Mouse (Mus musculus): ENCODE measurements at regions not wholly inside any gene's neighbourhood (a gene's known extent, or its start where the extent isn't known, plus 50 kb on each side); places are given as distances from the start of the nearest gene placed in this dataset.

DNA sequence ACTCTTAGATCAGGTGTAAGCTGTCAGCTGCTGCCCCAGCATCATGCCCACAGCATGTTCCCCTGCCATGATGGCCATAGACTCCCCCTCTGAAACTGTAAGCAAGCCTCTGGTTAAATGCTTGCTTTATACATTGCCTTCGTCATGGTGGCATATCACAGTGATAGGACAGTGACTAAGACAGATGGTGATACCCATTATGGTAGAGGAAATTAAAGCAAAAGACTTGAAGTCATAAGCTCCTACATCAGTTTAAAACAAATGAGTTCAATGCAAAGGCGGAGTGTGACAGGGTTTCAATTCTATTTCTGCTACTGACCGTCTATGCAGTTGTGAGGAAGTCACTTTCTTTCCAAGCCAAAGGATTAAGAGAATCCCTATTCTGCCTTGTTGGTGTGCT, 204.9 kb downstream of the Rps15a start:
- ATAC-seq (replicated peaks in 1 of 2; ENCODE audit: insufficient read depth in 1 of 2, low FRiP score in 2 of 2, low TSS enrichment in 1 of 2, low read depth in 1 of 2, poor library complexity in 2 of 2, severe bottlenecking in 2 of 2), result no peak

GRCm38 (mm10) chr7:117896528-117896927, 219.5 kb downstream of the Rps15a start:
- ATAC-seq (replicated peaks in 1 of 2; ENCODE audit: insufficient read depth in 1 of 2, low FRiP score in 2 of 2, low TSS enrichment in 1 of 2, low read depth in 1 of 2, poor library complexity in 2 of 2, severe bottlenecking in 2 of 2), result peak; percentile 76 to 88; a peak in 3 of 4 replicates

DNA sequence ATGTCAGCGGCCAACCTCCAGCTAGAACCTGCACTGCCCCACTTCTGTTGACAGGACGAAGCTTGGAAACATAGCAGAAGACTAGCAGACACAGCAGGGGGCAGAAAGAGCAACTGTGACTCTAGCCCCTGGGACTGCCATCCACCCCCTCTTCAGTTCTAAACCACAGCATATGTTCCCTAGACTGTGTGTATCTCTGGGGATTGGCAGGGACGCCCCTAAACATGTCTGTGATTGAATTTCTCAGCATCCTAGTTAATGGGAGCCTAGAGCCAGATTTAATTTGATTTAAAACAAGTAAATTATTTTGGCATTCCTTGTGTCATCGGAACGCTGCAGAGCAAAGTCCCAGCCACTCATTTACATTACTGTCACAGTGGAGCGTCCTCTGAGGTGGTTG, 228.7 kb downstream of the Rps15a start:
- no peak for ATAC-seq (replicated peaks in 1 of 2; ENCODE audit: insufficient read depth in 1 of 2, low FRiP score in 2 of 2, low TSS enrichment in 1 of 2, low read depth in 1 of 2, poor library complexity in 2 of 2, severe bottlenecking in 2 of 2)

GRCm38 (mm10) chr7:117882803-117883202, 233.2 kb downstream of the Rps15a start:
- peak; percentile 86 to 92 for ATAC-seq (replicated peaks in 1 of 2; ENCODE audit: insufficient read depth in 1 of 2, low FRiP score in 2 of 2, low TSS enrichment in 1 of 2, low read depth in 1 of 2, poor library complexity in 2 of 2, severe bottlenecking in 2 of 2)

DNA sequence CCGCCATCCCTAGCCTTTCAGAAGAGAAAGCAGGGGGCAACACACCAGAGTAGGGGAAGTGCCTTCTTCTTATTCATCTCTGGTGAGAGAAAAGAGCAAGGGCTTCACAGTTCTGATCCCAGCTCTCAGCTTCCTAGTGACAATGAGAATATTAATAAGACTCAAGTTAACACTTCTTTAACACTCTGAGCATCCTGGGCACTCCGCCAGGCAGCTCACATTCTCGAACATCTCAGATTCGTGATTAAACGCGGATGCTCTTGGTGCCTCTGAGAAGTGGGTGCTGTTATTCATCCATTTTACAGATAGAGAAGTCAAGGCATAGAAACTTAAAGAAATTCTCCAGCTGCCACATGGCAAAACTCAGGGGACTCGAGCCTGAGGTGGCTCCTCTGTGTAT, 237.1 kb downstream of the Rps15a start:
- no peak for ATAC-seq (replicated peaks in 1 of 2; ENCODE audit: insufficient read depth in 1 of 2, low FRiP score in 2 of 2, low TSS enrichment in 1 of 2, low read depth in 1 of 2, poor library complexity in 2 of 2, severe bottlenecking in 2 of 2)

DNA sequence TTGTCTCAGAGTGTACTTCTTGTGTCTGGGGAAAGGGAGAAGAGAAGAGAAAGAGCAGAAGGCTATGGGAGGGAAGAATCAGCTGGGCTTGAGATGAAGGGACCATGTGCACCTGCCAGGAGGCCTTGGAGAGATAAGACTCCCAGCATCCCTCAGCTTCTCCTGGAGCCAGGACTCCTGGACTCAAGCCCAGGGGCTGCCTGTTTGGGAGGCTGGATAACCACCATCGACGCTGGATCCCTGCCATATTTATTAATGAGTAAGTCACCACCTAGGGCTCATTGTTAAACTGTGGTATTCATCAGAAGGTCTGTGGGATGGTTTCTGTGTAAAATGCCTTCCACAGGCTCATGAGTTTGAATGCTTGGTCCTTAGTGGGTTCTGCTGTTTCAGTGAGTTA, 240.7 kb downstream of the Rps15a start:
- ATAC-seq (replicated peaks in 1 of 2; ENCODE audit: insufficient read depth in 1 of 2, low FRiP score in 2 of 2, low TSS enrichment in 1 of 2, low read depth in 1 of 2, poor library complexity in 2 of 2, severe bottlenecking in 2 of 2), result no peak

DNA sequence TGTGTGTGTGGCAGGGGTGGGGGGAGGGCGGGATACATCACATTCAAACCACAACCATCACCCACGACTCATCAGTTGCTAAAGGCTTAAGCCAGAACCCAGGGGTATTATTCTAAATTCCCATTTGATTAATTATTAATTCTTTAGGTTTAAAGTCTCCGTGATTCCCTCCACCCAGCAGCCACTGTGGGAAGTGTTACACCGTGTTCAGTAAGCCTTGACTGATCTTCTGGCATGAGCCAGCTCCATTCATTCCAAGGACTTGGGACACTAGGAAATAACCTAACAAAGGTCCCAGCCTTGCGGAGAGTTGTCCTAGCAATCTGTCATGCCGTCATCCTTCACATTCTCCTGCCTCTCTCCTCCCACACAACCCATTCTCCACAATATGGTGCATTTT, 256.6 kb downstream of the Rps15a start:
- ATAC-seq (replicated peaks in 1 of 2; ENCODE audit: insufficient read depth in 1 of 2, low FRiP score in 2 of 2, low TSS enrichment in 1 of 2, low read depth in 1 of 2, poor library complexity in 2 of 2, severe bottlenecking in 2 of 2), result no peak

- no peak for ATAC-seq (replicated peaks in 1 of 2; ENCODE audit: insufficient read depth in 1 of 2, low FRiP score in 2 of 2, low TSS enrichment in 1 of 2, low read depth in 1 of 2, poor library complexity in 2 of 2, severe bottlenecking in 2 of 2)
Observed at GRCm38 (mm10) chr7:117855955-117856354, 260.0 kb downstream of the Rps15a start.

DNA sequence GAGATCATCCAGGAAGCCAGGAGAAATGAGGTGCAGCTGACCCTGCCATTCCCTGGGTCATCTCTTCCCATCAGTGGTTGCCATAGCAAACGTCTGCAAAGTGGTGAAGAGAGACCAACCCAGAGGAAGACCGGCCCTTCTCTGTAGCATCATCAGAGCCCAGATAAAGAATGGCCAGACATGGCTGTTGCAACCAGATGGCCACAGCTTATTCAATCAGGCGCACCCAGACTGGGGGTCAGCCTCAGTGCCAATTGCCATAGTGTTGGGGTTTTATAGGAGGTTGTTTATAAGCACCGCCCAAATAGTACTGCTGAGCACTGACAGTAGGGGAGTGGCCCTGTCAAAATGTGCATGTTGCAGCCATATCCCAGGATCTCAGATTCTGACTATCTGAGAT, 262.3 kb downstream of the Rps15a start:
- ATAC-seq (replicated peaks in 1 of 2; ENCODE audit: insufficient read depth in 1 of 2, low FRiP score in 2 of 2, low TSS enrichment in 1 of 2, low read depth in 1 of 2, poor library complexity in 2 of 2, severe bottlenecking in 2 of 2), result no peak

DNA sequence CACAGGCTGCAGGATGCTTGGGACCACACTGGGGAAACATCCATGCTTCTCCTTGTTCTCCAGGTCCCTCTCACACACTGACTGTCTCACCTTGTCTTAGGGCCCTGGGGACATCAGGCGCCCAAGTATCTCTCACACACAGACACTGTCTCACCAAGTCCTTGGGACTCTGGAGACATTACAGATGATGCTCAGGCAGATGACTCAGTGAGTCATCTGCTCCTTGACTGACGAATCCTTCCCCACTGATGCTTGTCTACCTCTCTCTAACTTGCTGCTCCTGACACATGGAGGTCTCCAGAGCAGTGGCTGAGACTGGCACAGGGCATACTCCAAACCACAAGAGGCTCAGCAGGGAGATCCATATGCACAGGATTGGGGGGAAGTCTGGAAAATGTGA, 263.1 kb downstream of the Rps15a start:
- no peak for ATAC-seq (replicated peaks in 1 of 2; ENCODE audit: insufficient read depth in 1 of 2, low FRiP score in 2 of 2, low TSS enrichment in 1 of 2, low read depth in 1 of 2, poor library complexity in 2 of 2, severe bottlenecking in 2 of 2)

DNA sequence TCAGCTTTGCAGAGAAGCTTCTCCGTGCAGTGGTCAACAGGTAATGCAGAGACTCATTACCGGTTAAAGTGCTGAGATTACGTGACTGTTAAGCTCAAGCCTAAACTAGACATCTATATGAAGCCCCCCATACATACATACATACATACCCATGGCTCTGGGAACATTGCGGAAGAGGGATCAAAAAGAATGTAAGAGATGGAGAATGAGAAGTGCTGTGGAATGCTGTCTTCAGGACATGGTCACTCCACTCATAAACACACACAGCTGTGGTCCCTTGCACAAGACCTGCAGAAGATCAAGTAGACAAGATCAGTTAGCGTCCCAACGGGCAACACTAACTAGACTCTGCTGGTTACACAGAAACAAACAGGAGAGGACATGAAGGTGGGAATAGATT, 265.2 kb downstream of the Rps15a start:
- no peak for ATAC-seq (replicated peaks in 1 of 2; ENCODE audit: insufficient read depth in 1 of 2, low FRiP score in 2 of 2, low TSS enrichment in 1 of 2, low read depth in 1 of 2, poor library complexity in 2 of 2, severe bottlenecking in 2 of 2)

DNA sequence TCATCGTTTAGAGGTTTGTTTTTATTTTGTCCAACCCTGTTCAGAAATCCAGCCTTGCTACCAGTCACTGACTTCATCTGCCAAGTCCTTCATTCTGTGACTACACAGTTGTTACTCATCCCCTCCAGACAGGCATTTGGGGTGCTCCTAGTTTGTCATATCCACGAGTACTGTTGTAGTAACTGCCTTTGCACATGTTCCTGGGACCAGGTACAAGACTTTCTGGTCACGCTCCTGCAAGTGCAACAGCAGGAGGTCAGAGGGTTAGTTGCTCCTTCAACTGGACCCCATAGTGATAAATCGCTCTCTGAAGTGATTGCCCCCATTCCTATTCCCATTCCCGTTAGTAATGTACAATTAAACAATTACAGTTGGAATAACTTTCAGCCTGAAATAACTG, 269.9 kb downstream of the Rps15a start:
- no peak for ATAC-seq (replicated peaks in 1 of 2; ENCODE audit: insufficient read depth in 1 of 2, low FRiP score in 2 of 2, low TSS enrichment in 1 of 2, low read depth in 1 of 2, poor library complexity in 2 of 2, severe bottlenecking in 2 of 2)

DNA sequence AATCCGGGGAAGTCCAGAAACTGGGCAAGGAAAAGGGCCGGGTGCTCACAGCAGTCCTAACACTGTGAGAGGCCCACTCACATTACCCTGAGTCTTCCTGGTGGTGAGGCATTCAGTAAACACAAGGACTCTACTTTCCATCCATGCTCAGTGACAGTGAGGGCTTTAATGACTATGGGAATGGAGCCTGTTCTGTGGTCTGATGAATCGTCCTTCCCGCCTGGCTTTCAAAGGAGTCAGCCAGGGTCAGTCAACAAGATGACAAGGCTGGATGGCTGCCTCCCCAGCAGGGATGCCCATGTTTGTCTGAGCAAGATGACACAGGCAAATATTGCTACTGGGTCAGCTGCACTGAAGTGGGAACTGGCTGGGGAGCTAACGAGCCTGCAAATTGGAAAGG, 273.2 kb downstream of the Rps15a start:
- ATAC-seq (replicated peaks in 1 of 2; ENCODE audit: insufficient read depth in 1 of 2, low FRiP score in 2 of 2, low TSS enrichment in 1 of 2, low read depth in 1 of 2, poor library complexity in 2 of 2, severe bottlenecking in 2 of 2), result no peak

- ATAC-seq (replicated peaks in 1 of 2; ENCODE audit: insufficient read depth in 1 of 2, low FRiP score in 2 of 2, low TSS enrichment in 1 of 2, low read depth in 1 of 2, poor library complexity in 2 of 2, severe bottlenecking in 2 of 2), result peak; percentile 75 to 84
Observed at GRCm38 (mm10) chr7:117795035-117795434, 321.0 kb downstream of the Rps15a start.

- ATAC-seq (replicated peaks in 1 of 2; ENCODE audit: insufficient read depth in 1 of 2, low FRiP score in 2 of 2, low TSS enrichment in 1 of 2, low read depth in 1 of 2, poor library complexity in 2 of 2, severe bottlenecking in 2 of 2), result no peak
Observed at GRCm38 (mm10) chr7:117793991-117794390, 322.0 kb downstream of the Rps15a start.

DNA sequence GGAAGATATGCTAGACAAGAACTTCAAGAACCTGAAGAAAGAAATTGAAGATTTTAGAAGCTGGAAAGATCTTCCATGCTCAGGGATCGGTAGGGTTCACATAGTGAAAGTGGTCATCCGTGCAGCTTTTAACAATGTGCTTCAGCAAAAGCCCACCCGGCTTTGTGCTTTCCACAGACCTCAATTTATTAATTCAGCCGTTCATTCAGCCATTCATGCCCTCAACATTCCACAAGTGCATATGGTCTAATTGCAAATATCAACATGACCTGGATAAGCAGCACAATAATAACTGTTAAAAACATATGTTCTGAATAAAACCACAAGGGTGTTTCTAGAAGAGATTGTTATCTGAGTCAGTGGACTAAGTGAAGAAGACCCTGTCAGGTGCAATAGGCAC, 323.5 kb downstream of the Rps15a start:
- ATAC-seq (replicated peaks in 1 of 2; ENCODE audit: insufficient read depth in 1 of 2, low FRiP score in 2 of 2, low TSS enrichment in 1 of 2, low read depth in 1 of 2, poor library complexity in 2 of 2, severe bottlenecking in 2 of 2), result no peak

DNA sequence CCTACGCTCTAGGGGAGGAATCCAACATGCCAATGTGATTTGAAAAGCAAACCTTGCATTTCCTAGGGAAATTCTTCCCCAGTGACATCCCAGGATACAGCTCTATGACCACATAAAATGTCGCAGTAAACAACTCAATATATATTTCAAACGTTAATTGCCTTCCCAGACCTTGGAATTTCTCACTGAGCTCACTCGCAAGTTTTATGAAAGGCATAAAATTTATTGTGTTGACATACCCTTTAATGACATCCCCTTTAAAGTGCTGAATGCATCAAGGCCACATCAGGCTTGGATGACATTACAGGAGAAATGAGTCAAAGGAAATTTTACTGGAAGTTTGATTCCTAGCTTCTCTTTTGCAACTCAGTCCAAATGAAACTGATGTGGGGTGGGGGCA, 337.0 kb downstream of the Rps15a start:
- no peak for ATAC-seq (replicated peaks in 1 of 2; ENCODE audit: insufficient read depth in 1 of 2, low FRiP score in 2 of 2, low TSS enrichment in 1 of 2, low read depth in 1 of 2, poor library complexity in 2 of 2, severe bottlenecking in 2 of 2)

- no peak for ATAC-seq (replicated peaks in 1 of 2; ENCODE audit: insufficient read depth in 1 of 2, low FRiP score in 2 of 2, low TSS enrichment in 1 of 2, low read depth in 1 of 2, poor library complexity in 2 of 2, severe bottlenecking in 2 of 2)
Observed at GRCm38 (mm10) chr7:117777921-117778320, 338.1 kb downstream of the Rps15a start.

GRCm38 (mm10) chr7:117771836-117772235, 344.2 kb downstream of the Rps15a start:
- ATAC-seq (replicated peaks in 1 of 2; ENCODE audit: insufficient read depth in 1 of 2, low FRiP score in 2 of 2, low TSS enrichment in 1 of 2, low read depth in 1 of 2, poor library complexity in 2 of 2, severe bottlenecking in 2 of 2), result peak in 1 of 2 experiments; percentile 27; a peak in 1 of 4 replicates

GRCm38 (mm10) chr7:117759506-117759905, 356.5 kb downstream of the Rps15a start:
- ATAC-seq (replicated peaks in 1 of 2; ENCODE audit: insufficient read depth in 1 of 2, low FRiP score in 2 of 2, low TSS enrichment in 1 of 2, low read depth in 1 of 2, poor library complexity in 2 of 2, severe bottlenecking in 2 of 2), result no peak

Measured in hematopoietic stem cell, adult 5-6 weeks (primary cell).